Mouse (Mus musculus) liver, postnatal 0 days (tissue): ENCODE results near the gene Timmdc1. TPM values are rescaled to one million over a fixed set of nuclear protein-coding genes. Genes with fewer than 3 reads are reported as not detected.
A peak's percentile ranks its signal among the peaks of the same experiment; 100 is the strongest.

Experiments
- ATAC-seq: fragments of 200-750 bp; cut with Nextera tagmentation; 2 replicates; pipeline ENCODE4 v1.8.0; 2017; ENCODE audit warnings: mild to moderate bottlenecking, moderate library complexity
- DNase-seq: peaks from one replicate; pipeline ENCODE4 v3.0.0-alpha.2; 2016
- H3K27ac ChIP-seq: fragments of 300-500 bp; sonication (generic); 2 replicates; pipeline ENCODE4 v1.5.1; 2014; ENCODE audit warnings: antibody characterized with exemption, moderate library complexity, mild to moderate bottlenecking, low read depth
- H3K27me3 ChIP-seq: fragments of 300-500 bp; sonication (generic); 2 replicates; pipeline ENCODE4 v1.6.1; 2014; ENCODE audit warnings: low read length, control low read depth, mixed read lengths; ENCODE audit not compliant: insufficient read depth
- H3K36me3 ChIP-seq: fragments of 300-500 bp; sonication (generic); replicated peaks from 2 replicates; pipeline ENCODE4 v1.6.1; 2014; ENCODE audit warnings: mild to moderate bottlenecking, control low read depth, low read length, moderate library complexity, mixed read lengths; ENCODE audit not compliant: insufficient read depth
- H3K4me1 ChIP-seq: fragments of 300-500 bp; sonication (generic); 2 replicates; pipeline ENCODE4 v1.6.1; 2014; ENCODE audit warnings: antibody characterized with exemption, mild to moderate bottlenecking, control low read depth; ENCODE audit not compliant: insufficient read depth
- H3K4me2 ChIP-seq: fragments of 300-500 bp; sonication (generic); 2 replicates; pipeline ENCODE4 v1.6.1; 2014; ENCODE audit warnings: low read depth, mild to moderate bottlenecking, low read length, moderate library complexity, mixed read lengths
- H3K4me3 ChIP-seq: fragments of 300-500 bp; sonication (generic); 2 replicates; pipeline ENCODE4 v1.5.1; 2014; ENCODE audit warnings: low read depth, low read length
- H3K9ac ChIP-seq: fragments of 300-500 bp; sonication (generic); replicated peaks from 2 replicates; pipeline ENCODE4 v1.6.1; 2014; ENCODE audit warnings: mild to moderate bottlenecking, moderate library complexity
- H3K9me3 ChIP-seq: fragments of 300-500 bp; sonication (generic); 2 replicates; pipeline ENCODE4 v1.6.1; 2016; ENCODE audit warnings: mild to moderate bottlenecking, control low read depth, low read length, mixed read lengths
- CTCF ChIP-seq: sonication (generic); IDR thresholded peaks from 2 replicates; pipeline ENCODE4 v1.5.1; 2016; ENCODE audit warnings: antibody characterized with exemption, low read depth
- EP300 ChIP-seq: IDR thresholded peaks from 2 replicates; pipeline ENCODE4 v1.6.1; 2016; ENCODE audit warnings: antibody characterized with exemption, low read depth, mild to moderate bottlenecking
- WGBS: fragments of 180-500 bp; shearing (Covaris S2); extraction: QIAGEN DNeasy Blood & Tissue Kit; methylation state at CpG from one replicate; pipeline ENCODE4 v1.1.7; 2014; ENCODE audit not compliant: insufficient replicate concordance; 5-methylcytosine and 5-hydroxymethylcytosine counted together
- polyA plus RNA-seq: library from polyadenylated mRNA; unstranded; fragments of >200 nt; fragmentation: Nextera tagmentation; extraction: Ambion mirVana; gene quantifications from 2 replicates; pipeline ENCODE4 v1.2.1, GENCODE M21; 2015

Timmdc1 gene
- polyA plus RNA-seq, 1 experiment from 2014 or later, result 17.0 TPM

- Histone ChIP-seq H3K4me2 (no peak overlapping the region), H3K27me3 (no peaks in the 10 kb centered on the region), H3K4me1 (peaks cover 5% of the 10 kb centered on the region; the same call in 1 of the 2 replicates), H3K27ac (no peak overlapping the region), H3K9ac (no peak overlapping the region), H3K4me3 (no peak overlapping the region), H3K36me3 (no peaks in the 10 kb centered on the region), H3K9me3 (no peaks in the 10 kb centered on the region)
- 70% methylated on average over 13 of the region's 13 CpGs for WGBS
- TF ChIP-seq EP300 (no peak), CTCF (no peak)
- ATAC-seq (no peak), DNase-seq (no peak)
These were observed 55.2 kb downstream of the Timmdc1 start for GRCm38 (mm10) chr16:38467091-38467916.

DNA sequence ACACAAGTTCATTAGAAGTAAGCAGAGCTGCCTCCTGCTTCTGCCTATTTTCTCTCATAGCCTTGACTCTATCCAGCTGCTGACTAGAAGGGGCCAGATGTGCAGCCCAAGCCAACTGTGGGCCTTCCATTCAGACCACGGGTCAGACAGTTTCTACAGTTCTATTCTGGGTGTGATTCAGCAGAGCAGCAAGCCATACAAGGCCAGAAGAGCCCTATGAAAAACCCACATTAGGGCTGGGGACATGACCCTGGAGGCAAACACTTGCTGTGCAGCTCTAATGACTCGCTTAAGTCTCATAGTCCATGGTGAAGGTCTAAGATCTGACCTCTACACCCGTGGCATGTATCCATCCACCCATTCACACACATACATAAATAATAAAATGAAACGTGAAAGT lies 56.4 kb downstream of the Timmdc1 start:
- H3K4me3 ChIP-seq, result no peak overlapping the region
- 65% methylated on average over 4 of the region's 4 CpGs for WGBS
- no peak for TF ChIP-seq CTCF
- no peak for TF ChIP-seq EP300
- H3K36me3 ChIP-seq, result no peaks in the 10 kb centered on the region
- H3K27me3 ChIP-seq, result no peaks in the 10 kb centered on the region
- ATAC-seq (no peak), DNase-seq (no peak)
- H3K4me2 ChIP-seq, result no peak overlapping the region
- H3K9ac ChIP-seq, result no peak overlapping the region
- H3K27ac ChIP-seq, result no peak overlapping the region
- peaks cover 9% of the 10 kb centered on the region; the same call in 1 of the 2 replicates for H3K4me1 ChIP-seq
- no peaks in the 10 kb centered on the region for H3K9me3 ChIP-seq

GRCm38 (mm10) chr16:38463305-38463704 lies 59.2 kb downstream of the Timmdc1 start:
- H3K36me3 ChIP-seq, result no peaks in the 10 kb centered on the region
- no peak overlapping the region for H3K4me2 ChIP-seq
- H3K4me3 ChIP-seq, result no peak overlapping the region
- no peak overlapping the region for H3K27ac ChIP-seq
- no peaks in the 10 kb centered on the region for H3K27me3 ChIP-seq
- DNase-seq, result no peak
- peaks cover 13% of the 10 kb centered on the region for H3K4me1 ChIP-seq
- H3K9me3 ChIP-seq, result no peaks in the 10 kb centered on the region
- TF ChIP-seq CTCF, result no peak
- no peak overlapping the region for H3K9ac ChIP-seq
- no peak for ATAC-seq
- WGBS, result 89% methylated on average over 5 of the region's 5 CpGs

DNA sequence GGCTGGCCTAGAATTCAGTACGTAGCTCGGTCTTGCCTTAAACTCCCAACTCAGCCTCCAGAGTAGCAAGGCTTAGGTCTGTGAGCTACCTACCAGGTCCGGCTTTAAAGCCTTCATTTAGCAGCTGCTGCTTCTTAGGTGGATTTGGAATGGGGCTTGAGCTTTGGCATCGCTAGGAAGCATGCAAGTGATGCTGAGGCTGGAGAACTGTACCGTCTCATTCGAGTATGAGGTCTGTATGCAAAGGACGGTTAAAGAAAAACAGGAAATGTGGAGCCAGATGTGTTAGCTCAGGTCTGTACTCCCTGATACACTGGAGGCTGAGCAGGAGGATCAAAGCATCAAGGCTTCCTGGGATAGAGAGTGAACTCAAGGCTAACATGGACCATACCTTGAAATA lies 60.3 kb downstream of the Timmdc1 start:
- Histone ChIP-seq H3K9me3 (no peaks in the 10 kb centered on the region), H3K4me2 (peak overlapping the region; percentile 42; the same call in 1 of the 2 replicates), H3K27ac (peak overlapping the region; percentile 44; the same call in 1 of the 2 replicates), H3K36me3 (no peaks in the 10 kb centered on the region), H3K9ac (no peak overlapping the region), H3K4me1 (peaks cover 13% of the 10 kb centered on the region), H3K27me3 (no peaks in the 10 kb centered on the region), H3K4me3 (no peak overlapping the region)
- no peak for ATAC-seq
- no peak for DNase-seq
- WGBS, result 60% methylated on average over 7 of the region's 7 CpGs
- no peak for TF ChIP-seq CTCF
- no peak for TF ChIP-seq EP300

GRCm38 (mm10) chr16:38461749-38462148 lies 60.7 kb downstream of the Timmdc1 start:
- TF ChIP-seq EP300 (no peak), CTCF (no peak)
- Histone ChIP-seq H3K9me3 (no peaks in the 10 kb centered on the region), H3K27me3 (no peaks in the 10 kb centered on the region), H3K4me3 (no peak overlapping the region), H3K9ac (no peak overlapping the region), H3K36me3 (no peaks in the 10 kb centered on the region), H3K4me1 (peaks cover 13% of the 10 kb centered on the region), H3K27ac (peak overlapping the region; percentile 44; the same call in 1 of the 2 replicates), H3K4me2 (peak overlapping the region; percentile 42; the same call in 1 of the 2 replicates)
- 61% methylated on average over 8 of the region's 8 CpGs for WGBS
- DNase-seq, result no peak
- ATAC-seq, result no peak

DNA sequence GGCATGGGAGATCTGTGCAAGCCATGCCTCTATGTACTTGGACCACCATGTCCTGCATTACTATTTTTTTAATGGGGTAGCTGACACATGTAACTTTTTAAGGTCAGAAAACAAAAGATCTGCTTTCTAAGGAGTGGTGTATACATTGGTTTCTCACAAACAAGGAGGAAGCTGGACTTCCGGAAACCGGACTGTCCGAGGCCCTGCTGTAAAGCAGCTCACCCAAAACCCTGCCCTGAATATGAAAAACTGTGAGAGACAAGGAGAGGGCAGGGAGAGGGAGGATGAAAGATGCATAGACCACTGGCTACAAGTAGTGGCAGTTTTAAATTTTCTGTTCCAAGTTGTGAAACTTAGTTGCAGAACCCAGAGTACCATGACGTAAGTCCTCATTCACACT lies 62.5 kb downstream of the Timmdc1 start:
- no peak for TF ChIP-seq CTCF
- TF ChIP-seq EP300, result no peak
- peaks cover 13% of the 10 kb centered on the region for H3K4me1 ChIP-seq
- no peak overlapping the region for H3K4me2 ChIP-seq
- no peak for DNase-seq
- WGBS, result 80% methylated on average over 4 of the region's 4 CpGs
- no peak overlapping the region for H3K27ac ChIP-seq
- no peaks in the 10 kb centered on the region for H3K27me3 ChIP-seq
- no peak for ATAC-seq
- H3K9me3 ChIP-seq, result no peaks in the 10 kb centered on the region
- H3K9ac ChIP-seq, result no peak overlapping the region
- H3K4me3 ChIP-seq, result no peak overlapping the region
- no peaks in the 10 kb centered on the region for H3K36me3 ChIP-seq
